Mouse (Mus musculus): ENCODE results near the gene Hemk1. TPM values are rescaled to one million over a fixed set of nuclear protein-coding genes. Genes with fewer than 3 reads are reported as not detected.

Gene Hemk1
- polyA plus RNA-seq, 1 experiment from 2014 or later = 14.9 TPM

DNA sequence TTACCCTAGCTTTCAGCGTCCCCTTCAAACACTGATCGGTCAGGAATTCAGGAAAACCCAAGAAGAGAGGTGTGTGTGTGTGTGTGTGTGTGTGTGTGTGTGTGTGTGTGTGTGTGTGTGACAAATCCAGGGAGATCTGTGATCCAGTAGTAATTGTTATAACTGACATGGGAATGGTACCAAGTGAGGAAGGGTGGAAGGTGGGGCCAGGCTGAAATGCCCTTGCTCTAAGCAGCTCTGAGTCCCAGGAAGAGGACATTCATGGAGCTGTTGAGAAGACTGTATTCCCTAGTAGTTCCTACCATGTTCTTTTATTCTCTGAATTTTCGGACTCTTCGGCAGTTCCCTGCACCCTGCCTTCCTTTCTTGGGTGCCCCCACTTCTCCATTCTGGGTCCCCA, 40.5 kb downstream of the Hemk1 start:
- H3K27me3 ChIP-seq = peaks cover 28% of the 10 kb centered on the region
- H3K27ac ChIP-seq (replicated peaks) = no peak overlapping the region
- peak overlapping the region; percentile 92 for H3K4me2 ChIP-seq (replicated peaks)
- 86% methylated on average over 4 of the region's 4 CpGs for WGBS
- peak overlapping the region; percentile 66 for H3K4me3 ChIP-seq
- no peak for ATAC-seq (ENCODE audit: low FRiP score, low read depth)
- H3K36me3 ChIP-seq = peaks cover 12% of the 10 kb centered on the region
- no peaks in the 10 kb centered on the region for H3K9me3 ChIP-seq
- no peak overlapping the region; the same call in 1 of the 2 replicates for H3K9ac ChIP-seq (replicated peaks)
- H3K4me1 ChIP-seq = peaks cover 15% of the 10 kb centered on the region; the same call in 1 of the 2 replicates

DNA sequence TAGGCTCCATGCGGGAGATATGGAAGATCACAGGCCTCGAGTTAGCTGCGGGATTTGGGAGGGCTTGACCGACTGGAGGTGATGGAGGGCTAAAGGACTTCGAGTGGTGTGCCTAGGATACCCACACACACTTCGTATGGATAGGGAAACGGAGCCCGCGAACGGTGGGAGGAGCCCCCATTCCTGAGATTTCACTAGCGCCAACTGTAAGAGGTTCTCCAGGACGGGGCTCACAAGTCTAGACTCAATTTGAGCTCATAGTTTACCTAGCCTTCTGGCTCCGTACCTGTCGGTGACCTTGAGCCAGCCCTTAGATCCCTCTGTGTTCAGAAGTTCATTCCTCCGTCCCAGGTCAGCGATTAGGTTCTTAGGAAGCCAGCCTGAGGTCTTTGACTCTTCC, 41.1 kb downstream of the Hemk1 start:
- Histone ChIP-seq H3K4me2 (replicated peaks) (peak overlapping the region; percentile 92), H3K4me1 (peaks cover 15% of the 10 kb centered on the region; the same call in 1 of the 2 replicates), H3K27me3 (peaks cover 33% of the 10 kb centered on the region), H3K27ac (replicated peaks) (no peak overlapping the region), H3K36me3 (peaks cover 12% of the 10 kb centered on the region), H3K9me3 (no peaks in the 10 kb centered on the region), H3K4me3 (peak overlapping the region; percentile 66), H3K9ac (replicated peaks) (peak overlapping the region; percentile 63)
- peak; percentile 8; the same call in 1 of the 2 replicates for ATAC-seq (ENCODE audit: low FRiP score, low read depth)
- 16% methylated on average over 16 of the region's 16 CpGs for WGBS

DNA sequence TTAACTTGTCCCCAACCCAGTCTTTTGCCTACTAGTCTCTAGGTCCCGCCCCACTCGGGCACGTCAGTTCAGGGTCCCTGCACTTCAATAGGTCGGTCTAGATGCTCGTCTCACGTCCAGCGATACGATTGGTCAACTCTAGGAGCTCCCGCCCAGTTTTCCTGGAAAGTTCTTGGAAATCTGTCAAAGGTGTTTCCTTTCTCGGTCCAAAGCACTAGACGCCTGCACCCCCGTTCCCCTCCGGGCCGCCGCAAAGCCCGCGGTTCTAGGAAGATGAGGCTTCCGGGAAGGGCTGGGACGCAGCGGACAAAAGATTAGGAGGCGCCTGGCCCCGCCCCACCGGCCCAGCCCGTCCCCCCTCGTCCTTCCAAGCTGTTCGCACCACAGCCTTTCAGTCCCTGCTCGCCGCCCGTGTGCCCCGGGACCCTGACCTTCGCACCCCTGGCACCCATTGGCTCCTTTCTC, 41.6 kb downstream of the Hemk1 start:
- H3K4me1 ChIP-seq = peaks cover 15% of the 10 kb centered on the region; the same call in 1 of the 2 replicates
- H3K4me3 ChIP-seq = peak overlapping the region; percentile 66
- H3K9ac ChIP-seq (replicated peaks) = peak overlapping the region; percentile 63
- no peaks in the 10 kb centered on the region for H3K9me3 ChIP-seq
- no peak overlapping the region for H3K27ac ChIP-seq (replicated peaks)
- H3K36me3 ChIP-seq = peaks cover 11% of the 10 kb centered on the region
- peak overlapping the region; percentile 92 for H3K4me2 ChIP-seq (replicated peaks)
- peaks cover 33% of the 10 kb centered on the region for H3K27me3 ChIP-seq
- 0% methylated on average over 31 of the region's 31 CpGs for WGBS
- ATAC-seq (ENCODE audit: low FRiP score, low read depth) = peak; percentile 99

DNA sequence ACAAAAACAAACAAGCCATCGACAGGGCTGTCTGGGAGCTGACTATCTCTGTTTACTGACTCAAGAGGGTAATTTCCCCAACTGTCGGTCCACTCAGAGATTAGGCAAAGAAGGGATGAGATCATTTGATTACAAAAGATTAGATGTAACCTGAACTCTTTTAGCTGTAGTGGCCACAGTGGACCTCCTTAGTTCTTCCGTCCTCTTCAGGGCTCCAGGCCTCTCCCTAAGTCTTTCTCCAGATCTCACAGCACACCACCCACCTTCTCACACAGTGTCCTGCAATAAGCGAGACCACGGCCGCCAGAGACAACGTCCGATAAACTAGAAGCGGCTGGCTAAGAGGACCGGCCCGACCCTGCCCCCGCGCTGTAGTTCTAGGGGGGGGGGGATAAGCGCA, 42.1 kb downstream of the Hemk1 start:
- H3K4me1 ChIP-seq = peaks cover 15% of the 10 kb centered on the region; the same call in 1 of the 2 replicates
- peaks cover 33% of the 10 kb centered on the region for H3K27me3 ChIP-seq
- ATAC-seq (ENCODE audit: low FRiP score, low read depth) = peak; percentile 68
- peak overlapping the region; percentile 92 for H3K4me2 ChIP-seq (replicated peaks)
- 7% methylated on average over 14 of the region's 14 CpGs for WGBS
- H3K27ac ChIP-seq (replicated peaks) = no peak overlapping the region
- peaks cover 6% of the 10 kb centered on the region; the same call in 1 of the 2 replicates for H3K36me3 ChIP-seq
- H3K9ac ChIP-seq (replicated peaks) = peak overlapping the region; percentile 43; the same call in 1 of the 2 replicates
- H3K4me3 ChIP-seq = peak overlapping the region; percentile 66
- no peaks in the 10 kb centered on the region for H3K9me3 ChIP-seq

DNA sequence AAGGTAGTCTGAATTCAATTTTAAA, 42.3 kb downstream of the Hemk1 start, which contains the start of gene Cish:
TSS of gene Cish (plus strand) at position 11 of the 25 bp plus-strand sequence.
- Histone ChIP-seq H3K9ac (replicated peaks) (peak within 1 kb of the TSS; percentile 63), H3K36me3 (peaks cover 4% of the 10 kb centered on the region; the same call in 1 of the 2 replicates), H3K4me1 (peaks cover 15% of the 10 kb centered on the region; the same call in 1 of the 2 replicates), H3K9me3 (no peaks in the 10 kb centered on the region), H3K4me3 (peak within 1 kb of the TSS; percentile 66), H3K4me2 (replicated peaks) (peak within 1 kb of the TSS; percentile 92), H3K27ac (replicated peaks) (no peak within 1 kb of the TSS), H3K27me3 (peaks cover 33% of the 10 kb centered on the region)
- ATAC-seq (ENCODE audit: low FRiP score, low read depth) = no peak

DNA sequence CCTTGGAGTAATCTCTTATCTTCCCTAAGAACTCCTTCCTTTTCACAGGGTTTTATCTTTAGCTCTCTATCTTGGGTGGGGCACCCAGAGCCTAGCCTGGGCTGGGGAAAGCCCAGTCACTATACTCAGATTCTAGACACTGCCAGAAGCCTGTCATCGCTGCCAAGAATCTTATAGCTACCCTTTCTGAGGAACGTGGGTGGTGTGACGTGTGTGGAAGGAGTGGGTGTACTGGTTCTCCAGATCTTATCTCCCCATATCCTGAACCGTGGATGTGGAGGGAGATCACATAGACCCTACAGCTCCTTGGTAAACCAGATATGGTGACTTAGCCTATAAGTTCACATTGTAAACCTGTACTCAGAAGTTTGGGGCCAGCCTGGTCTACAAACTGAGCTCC, 42.5 kb downstream of the Hemk1 start:
- H3K4me2 ChIP-seq (replicated peaks) = peak overlapping the region; percentile 92; the same call in 1 of the 2 replicates
- H3K9ac ChIP-seq (replicated peaks) = no peak overlapping the region
- H3K4me3 ChIP-seq = no peak overlapping the region
- H3K27me3 ChIP-seq = peaks cover 33% of the 10 kb centered on the region
- no peak overlapping the region for H3K27ac ChIP-seq (replicated peaks)
- H3K4me1 ChIP-seq = peaks cover 15% of the 10 kb centered on the region; the same call in 1 of the 2 replicates
- H3K36me3 ChIP-seq = peaks cover 2% of the 10 kb centered on the region; the same call in 1 of the 2 replicates
- no peak for ATAC-seq (ENCODE audit: low FRiP score, low read depth)
- 85% methylated on average over 4 of the region's 4 CpGs for WGBS
- H3K9me3 ChIP-seq = no peaks in the 10 kb centered on the region

DNA sequence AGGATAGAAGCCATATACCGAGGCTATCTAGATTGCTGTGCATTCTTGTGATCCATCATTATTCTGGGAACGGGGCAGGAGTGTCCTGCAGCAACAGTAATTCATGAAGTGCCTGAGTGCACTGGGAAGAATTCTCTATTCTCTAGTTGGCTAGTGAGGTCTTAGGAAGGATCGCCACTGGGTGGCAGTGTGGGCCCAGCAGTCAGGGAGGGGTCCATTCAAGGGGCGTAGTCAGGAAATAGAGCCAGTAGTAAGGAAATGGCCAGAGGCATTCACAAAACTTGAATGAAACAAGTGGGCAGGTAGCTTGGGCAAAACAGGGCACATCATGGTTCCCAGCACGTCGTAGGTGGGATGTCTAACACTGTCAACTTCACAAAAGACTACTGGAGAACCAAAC, 43.9 kb downstream of the Hemk1 start:
- no peak for ATAC-seq (ENCODE audit: low FRiP score, low read depth)
- Histone ChIP-seq H3K36me3 (no peaks in the 10 kb centered on the region), H3K9me3 (no peaks in the 10 kb centered on the region), H3K27me3 (peaks cover 39% of the 10 kb centered on the region), H3K9ac (replicated peaks) (no peak overlapping the region), H3K4me2 (replicated peaks) (no peak overlapping the region), H3K4me3 (no peak overlapping the region), H3K27ac (replicated peaks) (no peak overlapping the region), H3K4me1 (peaks cover 24% of the 10 kb centered on the region)
- WGBS = 5% methylated on average over 6 of the region's 6 CpGs

DNA sequence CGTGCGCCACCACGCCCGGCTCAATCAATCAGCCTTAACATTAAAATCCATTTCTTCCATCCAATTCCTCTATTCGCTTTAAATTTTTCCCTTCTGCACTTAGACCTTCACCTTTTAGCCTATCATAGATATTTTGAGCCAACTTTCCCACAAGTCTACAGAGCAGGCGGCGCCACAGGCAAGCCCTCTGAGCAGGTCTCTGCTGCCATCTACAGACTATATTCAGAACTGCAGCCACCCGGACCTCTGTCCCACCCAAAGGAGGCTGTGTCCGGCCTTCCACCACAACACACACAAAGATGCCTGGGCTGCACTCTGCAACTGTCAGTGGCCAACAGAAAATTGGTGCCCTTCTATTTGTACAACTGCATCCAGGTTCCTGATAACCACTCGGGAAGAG, 47.3 kb downstream of the Hemk1 start:
- 26% methylated on average over 10 of the region's 10 CpGs for WGBS
- Histone ChIP-seq H3K36me3 (no peaks in the 10 kb centered on the region), H3K9ac (replicated peaks) (no peak overlapping the region), H3K4me1 (peaks cover 13% of the 10 kb centered on the region), H3K27me3 (peaks cover 39% of the 10 kb centered on the region), H3K27ac (replicated peaks) (no peak overlapping the region), H3K9me3 (no peaks in the 10 kb centered on the region), H3K4me3 (no peak overlapping the region), H3K4me2 (replicated peaks) (no peak overlapping the region)
- ATAC-seq (ENCODE audit: low FRiP score, low read depth) = 0 out of 2 replicates have a peak, but pooled peaks have one; percentile 51

DNA sequence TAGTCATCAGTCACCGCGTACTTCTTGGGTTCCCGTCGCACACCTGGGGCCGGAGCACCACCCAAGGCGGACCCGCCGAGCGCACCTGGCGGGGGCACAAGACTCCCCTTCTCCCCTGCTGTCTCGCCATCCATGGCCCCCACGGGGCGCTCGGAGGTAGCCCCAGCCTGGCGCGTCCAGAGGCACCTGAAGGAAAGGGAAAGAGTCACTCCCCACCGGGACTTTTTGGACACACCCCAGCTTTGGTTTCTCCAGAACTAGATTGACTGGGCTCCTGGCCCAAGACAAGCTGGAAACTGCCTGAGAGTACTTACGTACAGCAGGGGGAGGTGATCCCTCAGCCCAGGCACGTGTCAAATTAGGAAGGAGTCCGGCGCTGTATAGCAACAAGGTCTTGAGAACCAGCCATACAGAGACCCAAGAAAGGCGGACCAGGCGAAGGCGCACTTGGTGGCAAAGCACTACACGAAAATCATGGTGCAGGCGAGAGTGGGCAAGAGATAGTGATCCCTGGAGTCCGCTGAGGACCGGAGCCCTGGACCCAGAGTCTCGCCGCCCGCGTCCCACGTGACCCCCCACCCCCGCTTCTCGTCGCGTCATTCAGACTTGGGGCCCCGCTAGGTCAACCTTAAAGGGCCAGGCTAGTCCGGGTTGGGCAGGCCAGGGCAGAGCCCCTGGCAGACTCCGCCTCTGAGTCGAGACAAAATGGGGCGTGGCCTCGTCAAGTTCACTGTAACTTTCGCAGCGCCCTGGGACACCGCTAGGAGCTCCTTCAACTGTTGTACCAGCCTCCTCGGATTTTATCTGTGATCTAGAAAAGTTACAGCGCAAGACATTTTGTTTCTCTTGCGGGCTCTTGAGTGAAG, 48.7 kb downstream of the Hemk1 start, which contains the start of gene Mapkapk3:
TSS of gene Mapkapk3 (minus strand) at position 667 of the 866 bp plus-strand sequence.
- H3K27me3 ChIP-seq = peaks cover 33% of the 10 kb centered on the region
- WGBS = 2% methylated on average over 49 of the region's 49 CpGs
- H3K36me3 ChIP-seq = no peaks in the 10 kb centered on the region
- ATAC-seq (ENCODE audit: low FRiP score, low read depth) = peak; percentile 64; the same call in 1 of the 2 replicates
- H3K4me3 ChIP-seq = peak within 1 kb of the TSS; percentile 42
- H3K9ac ChIP-seq (replicated peaks) = peak within 1 kb of the TSS; percentile 31
- no peak within 1 kb of the TSS for H3K27ac ChIP-seq (replicated peaks)
- no peaks in the 10 kb centered on the region for H3K9me3 ChIP-seq
- H3K4me1 ChIP-seq = peaks cover 11% of the 10 kb centered on the region
- H3K4me2 ChIP-seq (replicated peaks) = peak within 1 kb of the TSS; percentile 62

DNA sequence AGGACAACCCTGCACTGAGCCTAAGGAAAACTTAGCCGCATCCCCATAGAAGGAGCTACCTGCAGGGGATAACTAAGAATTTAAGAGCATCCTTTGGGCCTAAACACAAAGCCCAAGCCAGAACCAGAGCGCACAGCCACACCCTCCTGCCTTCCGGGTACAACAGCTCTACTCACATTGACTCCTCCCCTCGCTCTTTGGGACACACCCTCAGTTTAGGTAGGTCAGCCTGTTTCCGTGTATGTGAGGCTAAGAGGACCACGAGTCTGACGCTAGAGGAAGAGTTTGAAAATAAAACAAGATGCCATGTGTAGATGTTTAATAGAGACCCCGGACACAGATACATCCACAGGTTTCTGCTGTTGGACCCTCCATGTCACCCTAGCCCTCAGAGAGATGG, 49.4 kb downstream of the Hemk1 start:
- Histone ChIP-seq H3K9me3 (no peaks in the 10 kb centered on the region), H3K27ac (replicated peaks) (no peak overlapping the region), H3K4me3 (peak overlapping the region; percentile 42), H3K36me3 (no peaks in the 10 kb centered on the region), H3K27me3 (peaks cover 30% of the 10 kb centered on the region), H3K4me1 (peaks cover 11% of the 10 kb centered on the region), H3K4me2 (replicated peaks) (peak overlapping the region; percentile 62), H3K9ac (replicated peaks) (no peak overlapping the region)
- 37% methylated on average over 8 of the region's 8 CpGs for WGBS
- ATAC-seq (ENCODE audit: low FRiP score, low read depth) = no peak

DNA sequence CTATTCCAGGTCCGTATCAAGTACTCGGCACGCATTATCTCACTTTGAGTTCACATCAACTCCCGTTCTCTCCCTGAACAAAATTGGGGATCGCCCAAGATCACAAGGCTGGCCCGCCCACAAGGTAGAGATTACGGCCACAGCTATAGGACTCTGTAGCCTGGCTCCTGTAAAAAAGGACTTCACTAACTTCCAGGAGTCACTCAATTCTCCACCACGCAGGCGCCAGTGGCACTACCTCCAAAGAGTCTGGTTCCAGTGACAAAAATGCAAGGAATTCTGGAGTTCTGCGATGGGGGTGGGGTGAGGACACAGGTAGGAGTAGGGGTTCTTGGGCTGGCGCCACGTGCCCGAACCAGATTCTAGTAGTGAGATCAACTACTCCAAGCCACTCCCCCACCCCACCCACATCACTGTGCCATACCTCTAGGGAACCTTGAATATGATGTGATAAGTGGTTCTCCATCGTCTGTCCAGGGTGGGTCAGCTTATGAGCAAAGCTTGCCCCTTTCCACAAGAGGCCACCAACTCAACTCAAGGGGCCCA, 50.0 kb downstream of the Hemk1 start:
- Histone ChIP-seq H3K36me3 (no peaks in the 10 kb centered on the region), H3K9me3 (no peaks in the 10 kb centered on the region), H3K27me3 (peaks cover 25% of the 10 kb centered on the region), H3K4me2 (replicated peaks) (no peak overlapping the region), H3K4me1 (peaks cover 11% of the 10 kb centered on the region), H3K9ac (replicated peaks) (no peak overlapping the region), H3K27ac (replicated peaks) (no peak overlapping the region), H3K4me3 (no peak overlapping the region)
- WGBS = 90% methylated on average over 14 of the region's 14 CpGs
- no peak for ATAC-seq (ENCODE audit: low FRiP score, low read depth)

DNA sequence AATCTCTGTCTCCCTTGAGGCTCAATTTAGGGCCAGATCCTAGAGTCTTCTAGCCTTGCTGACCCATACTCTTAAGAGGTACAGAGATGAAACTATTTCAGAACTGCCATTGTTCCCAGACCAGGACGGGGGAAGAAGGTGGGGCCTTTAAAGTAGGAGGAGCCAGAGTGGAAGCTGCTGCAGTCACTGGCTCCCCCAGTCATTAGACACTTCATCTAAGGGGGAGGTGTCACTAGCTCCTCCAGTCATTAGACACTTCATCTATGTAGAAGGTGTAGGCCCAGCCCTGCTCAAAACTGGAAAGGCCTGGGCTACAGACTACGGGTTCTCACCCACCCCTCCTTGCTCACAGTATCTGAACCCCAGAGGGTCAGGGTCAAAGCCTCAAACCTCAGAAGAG, 50.9 kb downstream of the Hemk1 start:
- 68% methylated on average over 2 of the region's 2 CpGs for WGBS

More for the DNA sequence above, 50.9 kb downstream of the Hemk1 start:
- H3K4me3 ChIP-seq = no peak overlapping the region
- H3K4me1 ChIP-seq = peaks cover 11% of the 10 kb centered on the region
- no peak for ATAC-seq (ENCODE audit: low FRiP score, low read depth)
- H3K27ac ChIP-seq (replicated peaks) = no peak overlapping the region
- H3K9ac ChIP-seq (replicated peaks) = no peak overlapping the region
- H3K9me3 ChIP-seq = no peaks in the 10 kb centered on the region
- no peaks in the 10 kb centered on the region for H3K36me3 ChIP-seq
- no peak overlapping the region for H3K4me2 ChIP-seq (replicated peaks)
- H3K27me3 ChIP-seq = peaks cover 16% of the 10 kb centered on the region
